ENCODE assay signal across 21 mouse cellular contexts in genomic region chr6:115010304-115010703, GRCm38 (mm10). TPM values are rescaled to one million over a fixed set of nuclear protein-coding genes. Genes with fewer than 3 reads are reported as not detected.
DNase-seq lines count a peak whose midpoint lies in the region; ATAC-seq and TF ChIP-seq lines count a peak whose summit lies in the region.
"Had no signal": no experiment of that assay in that cellular context is flagged by ENCODE, and none has a peak within 500 bp of the region (broad histone marks: within the 10 kb centered on the region; RNA-seq: fewer than 3 reads in every experiment).

No protein-coding gene starts in this region.

- TF ChIP-seq EP300 in CH12.LX (IDR thresholded peaks at IDR 0.05; ENCODE audit: low read length), result peak; percentile 80

- H3K4me3 ChIP-seq in midbrain, embryonic 11.5 days (ENCODE audit: low read depth, low read length), result no peak overlapping the region
- no peak overlapping the region for H3K4me3 ChIP-seq in midbrain, embryonic 14.5 days (replicated peaks; ENCODE audit: low read depth, low read length)
- peak overlapping the region; percentile 10 to 41 (median 33) for H3K4me3 ChIP-seq in CH12.LX (replicated peaks in 1 of 3; ENCODE audit: low read depth in 2 of 3, low read length in 2 of 3, poor library complexity in 1 of 3)
- no peak overlapping the region for H3K4me3 ChIP-seq in kidney, embryonic 14.5 days (ENCODE audit: low read length)
- H3K4me3 ChIP-seq: embryonic facial prominence, embryonic 10.5 days; embryonic facial prominence, embryonic 12.5 days; forebrain, embryonic 13.5 days; forebrain, embryonic 15.5 days had no signal

- DNase-seq in midbrain, embryonic 11.5 days (ENCODE audit: low spot score, missing footprints), result peak; percentile 21
- DNase-seq in midbrain, embryonic 14.5 days, result no peak
- DNase-seq in CH12.LX (ENCODE audit: extremely low read depth), result peak; percentile 71
- DNase-seq in skeletal muscle tissue, adult 2 months (ENCODE audit: low read depth, low spot score), result peak; percentile 17
- DNase-seq in heart, adult 11 months, result no peak
- DNase-seq: adrenal gland, adult 8-10 months; adrenal gland, postnatal 14 days; adrenal gland, postnatal 36 days; cerebellum, adult 11-12 months; cerebellum, adult 2 months; cerebellum, adult 9-10 months; cerebellum, postnatal 10 days; cerebellum, postnatal 25 days had no signal

- 73% methylated on average over 9 of the region's 9 CpGs for WGBS in midbrain, embryonic 11.5 days
- WGBS in midbrain, embryonic 14.5 days, result 92% methylated on average over 9 of the region's 9 CpGs
- WGBS in kidney, embryonic 14.5 days, result 57% methylated on average over 9 of the region's 9 CpGs

- peaks cover 2% of the 10 kb centered on the region; the same call in 1 of the 2 replicates for H3K36me3 ChIP-seq in midbrain, embryonic 11.5 days (ENCODE audit: control insufficient read depth, insufficient read depth, low read length)
- peaks cover 41% of the 10 kb centered on the region for H3K36me3 ChIP-seq in midbrain, embryonic 14.5 days (ENCODE audit: control insufficient read depth, insufficient read depth, low read length)
- peaks cover 5 to 37% of the 10 kb centered on the region in 2 experiments for H3K36me3 ChIP-seq in CH12.LX (replicated peaks in 1 of 2; ENCODE audit: control insufficient read depth in 1 of 2, insufficient read depth in 1 of 2, low read length in 1 of 2)
- H3K36me3 ChIP-seq in kidney, embryonic 14.5 days (ENCODE audit: control insufficient read depth, insufficient read depth, low read length), result peaks cover 38% of the 10 kb centered on the region

- H3K27me3 ChIP-seq in midbrain, embryonic 11.5 days (ENCODE audit: control insufficient read depth, insufficient read depth, low read length), result no peaks in the 10 kb centered on the region
- no peaks in the 10 kb centered on the region for H3K27me3 ChIP-seq in midbrain, embryonic 14.5 days (ENCODE audit: control insufficient read depth, insufficient read depth, low read length)
- H3K27me3 ChIP-seq in CH12.LX (replicated peaks), result no peaks in the 10 kb centered on the region
- no peaks in the 10 kb centered on the region for H3K27me3 ChIP-seq in kidney, embryonic 14.5 days (ENCODE audit: control insufficient read depth, insufficient read depth, low read length)
- H3K27me3 ChIP-seq: embryonic facial prominence, embryonic 12.5 days; forebrain, embryonic 13.5 days; forebrain, embryonic 15.5 days; Patski had no signal

- H3K4me2 ChIP-seq in midbrain, embryonic 11.5 days, result no peak overlapping the region
- H3K4me2 ChIP-seq in midbrain, embryonic 14.5 days (ENCODE audit: low read length), result no peak overlapping the region
- peak overlapping the region; percentile 61 for H3K4me2 ChIP-seq in CH12.LX (ENCODE audit: insufficient read depth, low read depth, poor library complexity, severe bottlenecking)
- no peak overlapping the region for H3K4me2 ChIP-seq in kidney, embryonic 14.5 days (replicated peaks; ENCODE audit: low read depth, low read length)
- H3K4me2 ChIP-seq: embryonic facial prominence, embryonic 12.5 days; forebrain, embryonic 13.5 days; forebrain, embryonic 15.5 days had no signal

- H3K79me2 ChIP-seq in CH12.LX (replicated peaks; ENCODE audit: control insufficient read depth, extremely low read depth, insufficient read depth, poor library complexity, severe bottlenecking), result no peaks in the 10 kb centered on the region

- no peak for ATAC-seq in midbrain, embryonic 11.5 days (ENCODE audit: low FRiP score)
- no peak for ATAC-seq in midbrain, embryonic 14.5 days (ENCODE audit: low FRiP score, low TSS enrichment)
- no peak for ATAC-seq in kidney, embryonic 14.5 days (ENCODE audit: low FRiP score, low TSS enrichment)
- ATAC-seq: activated CD4-positive, CD25-positive, alpha-beta regulatory T cell, adult 4 months; forebrain, embryonic 13.5 days; forebrain, embryonic 15.5 days; Patski had no signal

- peaks cover 8% of the 10 kb centered on the region; the same call in 1 of the 2 replicates for H3K4me1 ChIP-seq in midbrain, embryonic 11.5 days (ENCODE audit: control insufficient read depth, insufficient read depth, low read length)
- H3K4me1 ChIP-seq in midbrain, embryonic 14.5 days (ENCODE audit: control insufficient read depth, insufficient read depth, low read length), result 0 out of 2 replicates have a peak, but pooled peaks cover 5% of the 10 kb centered on the region
- H3K4me1 ChIP-seq in CH12.LX (ENCODE audit: control insufficient read depth in 1 of 2, insufficient read depth in 2 of 2), result peaks cover 49 to 93% of the 10 kb centered on the region in 2 experiments
- H3K4me1 ChIP-seq in kidney, embryonic 14.5 days (ENCODE audit: control insufficient read depth, insufficient read depth, low read length), result no peaks in the 10 kb centered on the region
- H3K4me1 ChIP-seq: forebrain, embryonic 15.5 days had no signal

- H3K9ac ChIP-seq in midbrain, embryonic 11.5 days (ENCODE audit: low read length), result no peak overlapping the region
- no peak overlapping the region for H3K9ac ChIP-seq in midbrain, embryonic 14.5 days (replicated peaks; ENCODE audit: low read length)
- H3K9ac ChIP-seq in CH12.LX (ENCODE audit: insufficient read depth, low read depth), result peak overlapping the region; percentile 59
- no peak overlapping the region for H3K9ac ChIP-seq in kidney, embryonic 14.5 days (ENCODE audit: low read depth, low read length)
- H3K9ac ChIP-seq: embryonic facial prominence, embryonic 12.5 days; forebrain, embryonic 13.5 days; forebrain, embryonic 15.5 days had no signal

- H3K9me3 ChIP-seq in midbrain, embryonic 11.5 days (ENCODE audit: control insufficient read depth, low read length), result no peaks in the 10 kb centered on the region
- H3K9me3 ChIP-seq in midbrain, embryonic 14.5 days (ENCODE audit: control insufficient read depth, low read length), result no peaks in the 10 kb centered on the region
- no peaks in the 10 kb centered on the region for H3K9me3 ChIP-seq in CH12.LX (replicated peaks; ENCODE audit: low read length)
- H3K9me3 ChIP-seq in kidney, embryonic 14.5 days (ENCODE audit: control insufficient read depth, low read length), result no peaks in the 10 kb centered on the region
- H3K9me3 ChIP-seq: embryonic facial prominence, embryonic 10.5 days; embryonic facial prominence, embryonic 12.5 days; forebrain, embryonic 13.5 days; forebrain, embryonic 15.5 days; G1E had no signal

- in situ Hi-C loops in CH12.LX (cut with MboI; ENCODE audit: low pct_ligation_motif_present, low pct_unique_long_range_greater_than_20kb, low sequenced_read_pairs), result no loop called here

- dilution Hi-C loops in CH12.LX (cut with MboI; ENCODE audit: extremely low pct_ligation_motif_present, extremely low pct_unique_long_range_greater_than_20kb, low sequenced_read_pairs), result no loop called here

- TF ChIP-seq RAD21 in CH12.LX (IDR thresholded peaks at IDR 0.05; ENCODE audit: low read depth, low read length), result peak; percentile 23

- TF ChIP-seq CTCF in CH12.LX (conservative IDR thresholded peaks at IDR 0.05 in 1 of 2, IDR thresholded peaks at IDR 0.05 in 1 of 2; ENCODE audit: low read depth in 2 of 2, low read length in 2 of 2), result no peak

- no peak overlapping the region for H3K27ac ChIP-seq in midbrain, embryonic 11.5 days (ENCODE audit: low read depth, low read length)
- no peak overlapping the region for H3K27ac ChIP-seq in midbrain, embryonic 14.5 days (replicated peaks; ENCODE audit: low read depth, low read length)
- peak overlapping the region; percentile 97 for H3K27ac ChIP-seq in CH12.LX (ENCODE audit: insufficient read depth, low read depth)
- no peak overlapping the region for H3K27ac ChIP-seq in kidney, embryonic 14.5 days (ENCODE audit: low read depth, low read length)
- H3K27ac ChIP-seq: embryonic facial prominence, embryonic 10.5 days; embryonic facial prominence, embryonic 12.5 days; forebrain, embryonic 13.5 days; forebrain, embryonic 15.5 days had no signal

- peak; percentile 48 for TF ChIP-seq POLR2A in CH12.LX (IDR thresholded peaks at IDR 0.05; ENCODE audit: low read depth, low read length)

TF ChIP-seq in CH12.LX, 34 proteins besides CTCF, POLR2A, EP300 and RAD21 (continues in another document):
- TF ChIP-seq PAX5 (IDR thresholded peaks at IDR 0.05; ENCODE audit: low read length) (no peak), USF1 (IDR thresholded peaks at IDR 0.05; ENCODE audit: low read depth, low read length) (no peak), MAFK (IDR thresholded peaks at IDR 0.05; ENCODE audit: insufficient replicate concordance, low read length) (no peak), CHD1 (IDR thresholded peaks at IDR 0.05; ENCODE audit: low read depth, low read length) (no peak), ZKSCAN1 (IDR thresholded peaks at IDR 0.05; ENCODE audit: borderline replicate concordance, low read depth, low read length) (no peak), IRF4 (IDR thresholded peaks at IDR 0.05; ENCODE audit: low read depth, low read length) (peak; percentile 91), MEF2A (IDR thresholded peaks at IDR 0.05; ENCODE audit: borderline replicate concordance, low read depth, low read length) (peak; percentile 81), NELFE (IDR thresholded peaks at IDR 0.05; ENCODE audit: low read depth, low read length) (no peak), MYC (IDR thresholded peaks at IDR 0.05; ENCODE audit: low read depth, low read length) (0 out of 2 replicates have a peak, but pooled peaks have one; percentile 24), ELF1 (IDR thresholded peaks at IDR 0.05; ENCODE audit: low read depth, low read length) (peak; percentile 23; the same call in 1 of the 2 replicates), ETS1 (conservative IDR thresholded peaks at IDR 0.05; ENCODE audit: low read depth, low read length) (peak; percentile 86), CHD2 (IDR thresholded peaks at IDR 0.05; ENCODE audit: low read length) (peak; percentile 57; the same call in 1 of the 2 replicates), RCOR1 (conservative IDR thresholded peaks at IDR 0.05; ENCODE audit: low read depth, low read length) (no peak; the same call in 1 of the 2 replicates), E2F4 (IDR thresholded peaks at IDR 0.05; ENCODE audit: insufficient replicate concordance, low read depth, low read length) (no peak)

RNA-seq across cellular contexts. Expression of gene Tamm41, which starts 27.4 kb away (rescaled TPM):
- 71.2 and 76.9 TPM in 2 replicates for polyA plus RNA-seq in midbrain, embryonic 11.5 days (2014; fragmentation: Nextera tagmentation; extraction: Ambion mirVana)
- 53.4 and 55.1 TPM in 2 replicates for polyA plus RNA-seq in midbrain, embryonic 14.5 days (2014; fragmentation: Nextera tagmentation; extraction: Ambion mirVana)
- total RNA-seq in CH12.LX (2012; rRNA removed) (29.3 and 43.3 TPM in 2 replicates), CH12.LX (2014; rRNA removed) (39.8 and 40.5 TPM in 2 replicates)
- 40.4 and 41.1 TPM in 2 replicates for polyA plus RNA-seq in CH12.LX (2012; ENCODE audit: insufficient read length, low read depth)
- 75.1 and 75.7 TPM in 2 replicates for polyA plus RNA-seq in kidney, embryonic 14.5 days (2014; fragmentation: Nextera tagmentation; extraction: Ambion mirVana)

RNA-seq across cellular contexts. Expression of gene Vgll4, which starts 40.5 kb away (rescaled TPM):
- polyA plus RNA-seq in midbrain, embryonic 11.5 days (2014; fragmentation: Nextera tagmentation; extraction: Ambion mirVana), result 48.6 and 54.8 TPM in 2 replicates
- polyA plus RNA-seq in midbrain, embryonic 14.5 days (2014; fragmentation: Nextera tagmentation; extraction: Ambion mirVana), result 32.2 and 42.8 TPM in 2 replicates
- total RNA-seq in CH12.LX (2012; rRNA removed), result 73.7 and 85.1 TPM in 2 replicates
- 29.3 and 34.6 TPM in 2 replicates for total RNA-seq in CH12.LX (2014; rRNA removed)
- 32.4 and 37.3 TPM in 2 replicates for polyA plus RNA-seq in CH12.LX (2012; ENCODE audit: insufficient read length, low read depth)
- 68.8 and 83.0 TPM in 2 replicates for polyA plus RNA-seq in kidney, embryonic 14.5 days (2014; fragmentation: Nextera tagmentation; extraction: Ambion mirVana)

Comparison
In these comparisons a context has a peak if more than half of its experiments do, and no peak if none do; other contexts are left out.
1. DNase-seq: peak in midbrain, embryonic 11.5 days (single experiment), CH12.LX (single experiment) and skeletal muscle tissue, adult 2 months (single experiment); none in midbrain, embryonic 14.5 days (single experiment) and heart, adult 11 months (single experiment).
2. H3K4me3 ChIP-seq: peak in CH12.LX (3 of 3); none in midbrain, embryonic 11.5 days (single experiment), midbrain, embryonic 14.5 days (single experiment) and kidney, embryonic 14.5 days (single experiment).